Mouse (Mus musculus) neural tube, embryonic 13.5 days (tissue): Measurements from ENCODE around the gene Kdm4c. TPM values are rescaled to one million over a fixed set of nuclear protein-coding genes. Genes with fewer than 3 reads are reported as not detected.

Experiments
- ATAC-seq: fragments of 200-750 bp; cut with Nextera tagmentation; 2 replicates; pipeline ENCODE4 v1.8.0; 2017; ENCODE audit warnings: low read depth, mild to moderate bottlenecking, moderate TSS enrichment, moderate library complexity
- H3K27ac ChIP-seq: fragments of 300-500 bp; sonication (generic); replicated peaks from 2 replicates; pipeline ENCODE4 v1.5.1; 2015; ENCODE audit warnings: moderate library complexity, mild to moderate bottlenecking, inconsistent platforms
- H3K27me3 ChIP-seq: fragments of 300-500 bp; sonication (generic); 2 replicates; pipeline ENCODE4 v1.6.1; 2015; ENCODE audit warnings: mild to moderate bottlenecking, inconsistent platforms
- H3K36me3 ChIP-seq: fragments of 300-500 bp; sonication (generic); 2 replicates; pipeline ENCODE4 v1.6.1; 2015; ENCODE audit warnings: mild to moderate bottlenecking, inconsistent platforms
- H3K4me1 ChIP-seq: fragments of 300-500 bp; sonication (generic); replicated peaks from 2 replicates; pipeline ENCODE4 v1.6.1; 2015; ENCODE audit warnings: inconsistent platforms
- H3K4me2 ChIP-seq: fragments of 300-500 bp; sonication (generic); 2 replicates; pipeline ENCODE4 v1.6.1; 2015; ENCODE audit warnings: inconsistent platforms, mild to moderate bottlenecking, moderate library complexity
- H3K4me3 ChIP-seq: fragments of 300-500 bp; sonication (generic); 2 replicates; pipeline ENCODE4 v1.5.1; 2015; ENCODE audit warnings: mild to moderate bottlenecking, inconsistent platforms
- H3K9ac ChIP-seq: fragments of 300-500 bp; sonication (generic); 2 replicates; pipeline ENCODE4 v1.6.1; 2015; ENCODE audit warnings: moderate library complexity, mild to moderate bottlenecking, inconsistent platforms
- H3K9me3 ChIP-seq: fragments of 300-500 bp; sonication (generic); 2 replicates; pipeline ENCODE4 v1.6.1; 2016; ENCODE audit warnings: inconsistent platforms
- WGBS: fragments of 180-500 bp; shearing (Covaris S2); methylation state at CpG from one replicate; pipeline ENCODE4 v1.1.7; 2015; 5-methylcytosine and 5-hydroxymethylcytosine counted together
- polyA plus RNA-seq: library from polyadenylated mRNA; unstranded; fragments of >200 nt; fragmentation: Nextera tagmentation; extraction: Ambion mirVana; gene quantifications from 2 replicates; pipeline ENCODE4 v1.2.1, GENCODE M21; 2015

Kdm4c gene
- polyA plus RNA-seq, 1 experiment from 2014 or later, result 15.6 TPM

DNA sequence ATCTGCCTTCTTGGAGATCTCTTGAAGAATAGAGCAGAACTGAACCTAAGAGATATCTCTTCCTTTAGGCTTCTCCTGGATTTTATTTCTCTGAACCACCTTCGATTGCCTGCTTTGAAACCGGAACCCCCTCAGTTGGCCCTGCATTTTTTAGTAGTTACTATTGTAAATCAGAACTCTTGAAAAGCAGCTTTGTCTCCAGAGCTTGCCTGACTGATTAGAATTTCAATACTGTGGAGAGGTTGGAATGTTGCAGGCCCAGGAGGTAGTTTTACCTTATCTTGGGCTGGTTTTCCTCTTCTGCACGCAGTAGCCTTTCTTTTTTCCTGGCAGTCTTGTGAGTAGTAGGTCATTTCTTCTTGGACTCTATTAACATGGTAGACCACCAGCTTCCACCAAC, 17.0 kb downstream of the Kdm4c start:
- peaks cover 15% of the 10 kb centered on the region for H3K4me1 ChIP-seq
- no peak overlapping the region for H3K4me3 ChIP-seq
- no peak overlapping the region for H3K9ac ChIP-seq
- whole genome bisulfite sequencing, result 12% methylated on average over 3 of the region's 3 CpGs
- no peaks in the 10 kb centered on the region for H3K27me3 ChIP-seq
- no peaks in the 10 kb centered on the region for H3K9me3 ChIP-seq
- no peak overlapping the region for H3K4me2 ChIP-seq
- H3K27ac ChIP-seq, result no peak overlapping the region
- ATAC-seq, result no peak
- H3K36me3 ChIP-seq, result peaks cover 8% of the 10 kb centered on the region

DNA sequence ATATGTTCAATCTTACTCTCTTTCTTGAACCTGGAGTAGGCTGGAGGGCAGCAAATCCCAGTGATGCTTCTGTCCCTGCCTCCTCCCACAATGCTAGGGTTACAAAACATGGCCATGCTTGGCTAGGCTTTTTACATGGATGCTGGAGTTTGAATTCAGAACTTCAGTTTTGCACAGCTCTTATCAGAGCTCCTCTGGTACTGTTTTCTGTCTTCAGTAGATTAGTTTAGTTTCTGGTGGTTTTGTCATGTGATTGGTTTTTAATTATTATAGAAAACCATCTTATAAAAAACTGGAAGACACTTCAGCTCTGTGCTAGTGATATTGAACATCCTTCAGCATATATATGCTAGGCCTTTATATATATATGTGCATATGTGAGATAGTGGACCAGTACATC, 19.6 kb downstream of the Kdm4c start:
- no peak overlapping the region for H3K27ac ChIP-seq
- ATAC-seq, result no peak
- H3K4me1 ChIP-seq, result peaks cover 6% of the 10 kb centered on the region; the same call in 1 of the 2 replicates
- peaks cover 14% of the 10 kb centered on the region for H3K36me3 ChIP-seq
- no peaks in the 10 kb centered on the region for H3K27me3 ChIP-seq
- no peak overlapping the region for H3K9ac ChIP-seq
- H3K4me2 ChIP-seq, result no peak overlapping the region
- H3K4me3 ChIP-seq, result no peak overlapping the region
- H3K9me3 ChIP-seq, result no peaks in the 10 kb centered on the region

DNA sequence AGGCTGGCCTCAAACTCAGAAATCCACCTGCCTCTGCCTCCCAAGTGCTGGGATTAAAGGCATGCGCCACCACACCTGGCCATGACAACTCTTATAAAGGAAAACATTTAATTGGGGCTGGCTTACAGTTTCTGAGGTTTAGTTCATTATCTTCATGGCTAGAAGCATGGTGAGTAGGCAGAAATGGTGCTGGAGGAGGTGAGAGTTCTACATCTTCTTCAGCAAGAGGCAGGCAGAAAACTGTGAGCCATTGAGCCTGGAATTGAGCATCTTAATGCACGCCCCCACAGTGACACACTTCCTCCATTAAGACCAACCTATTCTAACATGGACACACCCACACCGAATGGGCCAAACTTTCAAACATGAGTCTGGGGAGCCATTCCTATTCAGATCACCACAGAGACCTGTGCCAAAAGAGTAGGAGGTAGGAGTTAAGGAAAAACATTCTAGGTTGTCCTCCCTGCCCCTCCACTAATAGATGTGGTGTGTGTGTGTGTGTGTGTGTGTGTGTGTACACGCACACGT, 22.2 kb downstream of the Kdm4c start:
- 95% methylated on average over 5 of the region's 5 CpGs for WGBS
- no peak overlapping the region for H3K9ac ChIP-seq
- no peak for ATAC-seq

DNA sequence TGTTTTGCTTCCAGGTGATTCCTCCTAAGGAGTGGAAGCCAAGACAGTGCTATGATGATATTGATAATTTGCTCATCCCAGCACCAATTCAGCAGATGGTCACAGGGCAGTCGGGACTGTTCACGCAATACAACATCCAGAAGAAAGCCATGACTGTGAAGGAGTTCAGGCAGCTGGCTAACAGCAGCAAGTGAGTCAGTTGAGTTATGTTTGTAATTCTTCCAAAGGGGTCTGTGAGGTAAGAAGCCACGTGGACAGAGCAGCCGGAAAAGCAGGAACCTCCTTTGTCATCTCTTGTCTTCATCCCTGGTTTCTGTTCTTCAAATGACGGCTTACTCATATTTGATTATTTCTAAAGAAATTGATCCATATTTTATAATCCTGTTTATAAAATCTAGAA, 28.9 kb downstream of the Kdm4c start:
- Histone ChIP-seq H3K27me3 (no peaks in the 10 kb centered on the region), H3K4me2 (no peak overlapping the region), H3K9me3 (no peaks in the 10 kb centered on the region), H3K4me1 (no peaks in the 10 kb centered on the region), H3K27ac (no peak overlapping the region), H3K4me3 (no peak overlapping the region), H3K36me3 (peaks cover 12% of the 10 kb centered on the region), H3K9ac (no peak overlapping the region)
- 87% methylated on average over 5 of the region's 5 CpGs for WGBS
- no peak for ATAC-seq

More for the DNA sequence above, 22.2 kb downstream of the Kdm4c start:
- Histone ChIP-seq H3K36me3 (peaks cover 14% of the 10 kb centered on the region), H3K9me3 (no peaks in the 10 kb centered on the region), H3K4me3 (no peak overlapping the region), H3K27ac (no peak overlapping the region), H3K27me3 (no peaks in the 10 kb centered on the region), H3K4me2 (no peak overlapping the region), H3K4me1 (0 out of 2 replicates have a peak, but pooled peaks cover under 1% of the 10 kb centered on the region)

DNA sequence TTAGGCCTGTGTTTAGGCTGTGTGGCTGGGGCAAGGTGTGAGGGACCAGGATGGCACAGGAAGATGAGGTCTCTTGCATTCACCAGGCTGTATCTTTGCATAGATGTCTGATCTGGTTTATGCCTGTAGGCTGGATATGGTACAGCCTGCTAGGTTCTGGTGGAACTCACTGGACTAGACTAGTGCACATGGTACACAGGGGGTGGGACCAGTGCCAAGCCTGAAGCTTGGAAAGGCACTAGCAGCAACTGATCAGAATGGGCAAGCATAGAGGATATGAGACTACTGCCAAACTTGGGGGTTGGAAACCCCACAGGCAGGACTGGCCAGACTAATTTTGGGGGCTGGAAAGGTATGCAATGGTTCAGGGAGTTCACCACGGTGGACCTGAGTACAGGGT, 35.2 kb downstream of the Kdm4c start:
- H3K4me1 ChIP-seq, result no peaks in the 10 kb centered on the region
- H3K9me3 ChIP-seq, result no peaks in the 10 kb centered on the region
- no peak overlapping the region for H3K27ac ChIP-seq
- no peaks in the 10 kb centered on the region for H3K27me3 ChIP-seq
- ATAC-seq, result no peak; the same call in 1 of the 2 replicates
- no peak overlapping the region for H3K9ac ChIP-seq
- 86% methylated on average over 1 of the region's 1 CpGs for WGBS
- no peak overlapping the region for H3K4me2 ChIP-seq
- peaks cover 9% of the 10 kb centered on the region for H3K36me3 ChIP-seq
- H3K4me3 ChIP-seq, result no peak overlapping the region

DNA sequence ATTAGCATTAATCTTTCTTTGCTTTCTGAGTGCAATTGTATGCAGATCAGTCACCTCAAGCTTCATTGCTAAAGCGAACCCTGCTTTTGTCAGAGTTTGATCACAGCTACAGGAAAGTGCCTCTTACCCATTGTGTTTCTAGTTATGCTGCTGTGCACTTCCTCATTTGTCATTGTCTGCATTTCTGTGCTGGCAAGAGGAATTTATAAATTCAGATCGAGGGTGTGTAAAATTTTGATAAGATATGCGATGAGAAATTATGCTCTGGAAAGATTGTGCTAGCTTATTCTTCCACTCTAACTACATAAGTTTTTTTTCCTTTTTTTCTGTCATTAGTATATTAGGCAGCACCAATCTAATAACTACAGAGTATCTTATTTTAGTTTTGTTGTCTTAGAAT, 37.9 kb downstream of the Kdm4c start:
- H3K27me3 ChIP-seq, result no peaks in the 10 kb centered on the region
- H3K4me2 ChIP-seq, result no peak overlapping the region
- H3K4me3 ChIP-seq, result no peak overlapping the region
- H3K36me3 ChIP-seq, result peaks cover 12% of the 10 kb centered on the region
- no peaks in the 10 kb centered on the region for H3K9me3 ChIP-seq
- no peak for ATAC-seq
- no peaks in the 10 kb centered on the region for H3K4me1 ChIP-seq
- 78% methylated on average over 3 of the region's 3 CpGs for WGBS
- no peak overlapping the region for H3K27ac ChIP-seq
- H3K9ac ChIP-seq, result no peak overlapping the region

DNA sequence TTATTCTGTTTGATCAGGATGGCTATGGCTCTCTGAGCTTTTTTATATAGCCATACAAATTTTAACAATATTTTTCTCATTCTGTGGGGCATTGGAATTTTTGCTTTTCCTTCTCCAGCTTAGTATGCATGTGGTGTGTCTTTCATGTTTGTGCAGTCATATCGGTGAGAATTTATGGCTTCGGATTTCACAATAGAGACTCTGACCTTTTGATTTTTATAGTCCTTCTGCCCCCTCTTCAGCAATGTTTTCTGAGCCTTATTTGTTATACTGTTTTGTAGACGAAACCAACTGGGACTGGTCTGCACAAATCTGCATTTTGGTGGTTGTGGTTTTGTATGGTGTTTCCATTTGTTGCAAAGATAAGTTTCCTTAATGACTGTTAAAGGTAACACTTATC, 45.6 kb downstream of the Kdm4c start:
- H3K27ac ChIP-seq, result no peak overlapping the region
- 84% methylated on average over 3 of the region's 3 CpGs for WGBS
- no peaks in the 10 kb centered on the region for H3K4me1 ChIP-seq
- no peaks in the 10 kb centered on the region for H3K9me3 ChIP-seq
- no peaks in the 10 kb centered on the region for H3K27me3 ChIP-seq
- H3K9ac ChIP-seq, result no peak overlapping the region
- no peak for ATAC-seq
- no peak overlapping the region for H3K4me3 ChIP-seq
- H3K4me2 ChIP-seq, result no peak overlapping the region
- H3K36me3 ChIP-seq, result peaks cover 10% of the 10 kb centered on the region; the same call in 1 of the 2 replicates

DNA sequence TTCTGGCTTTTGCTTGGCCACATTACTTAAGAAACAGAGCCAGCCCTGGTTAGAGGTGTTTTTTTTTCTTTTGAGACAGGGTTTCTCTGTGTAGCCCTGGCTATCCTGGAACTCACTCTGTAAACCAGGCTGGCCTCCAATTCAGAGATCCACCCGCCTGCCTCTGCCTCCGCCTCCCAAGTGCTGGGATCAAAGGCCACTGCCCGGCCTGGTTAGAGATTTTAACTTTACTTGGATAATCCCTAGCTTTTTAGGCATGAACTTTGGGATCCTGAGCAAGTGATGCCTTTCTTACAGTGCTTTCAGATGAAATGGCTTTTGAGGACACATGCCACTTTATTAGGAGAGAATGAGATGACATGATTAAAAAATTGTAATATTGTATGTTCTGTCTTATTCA, 52.4 kb downstream of the Kdm4c start:
- WGBS, result 83% methylated on average over 3 of the region's 3 CpGs
- no peaks in the 10 kb centered on the region for H3K4me1 ChIP-seq

DNA sequence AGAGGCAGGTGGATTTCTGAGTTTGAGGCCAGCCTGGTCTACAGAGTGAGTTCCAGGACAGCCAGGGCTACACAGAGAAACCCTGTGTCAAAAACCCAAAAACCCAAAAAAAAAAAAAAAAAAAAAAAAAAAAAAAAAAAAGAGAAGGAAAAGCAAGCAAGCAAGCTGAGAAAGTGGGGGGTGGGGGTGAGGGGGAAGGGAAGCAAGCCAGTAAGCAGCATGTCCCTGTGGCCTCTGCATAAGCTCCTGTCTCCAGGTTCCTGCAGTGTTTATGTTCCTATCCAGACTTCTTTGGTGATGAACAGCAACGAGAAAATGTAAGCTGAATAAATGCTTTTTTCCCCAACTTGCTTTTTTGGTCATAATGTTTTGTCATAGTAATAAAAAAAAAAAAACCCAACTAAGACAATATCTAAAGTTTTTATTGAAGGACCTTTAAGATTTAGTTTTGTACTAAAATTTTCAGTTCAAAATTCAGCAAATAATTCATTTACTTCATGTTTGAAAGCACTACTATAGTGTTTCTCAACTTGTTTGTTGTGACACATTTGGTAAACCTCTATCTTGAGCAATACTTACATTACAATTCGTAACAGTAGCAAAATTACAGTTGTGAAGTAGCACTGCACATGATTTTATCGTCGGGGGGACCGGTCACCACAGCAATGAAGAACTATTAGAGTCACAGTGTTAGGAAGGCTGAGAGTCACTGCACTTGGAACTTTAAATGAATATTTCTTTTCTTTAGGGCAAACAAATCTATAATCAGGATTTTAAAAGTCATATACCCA, 63.2 kb downstream of the Kdm4c start:
- H3K4me3 ChIP-seq, result no peak overlapping the region
- no peak for ATAC-seq
- no peaks in the 10 kb centered on the region for H3K27me3 ChIP-seq
- no peak overlapping the region for H3K4me2 ChIP-seq
- no peaks in the 10 kb centered on the region for H3K4me1 ChIP-seq
- H3K9ac ChIP-seq, result no peak overlapping the region
- no peaks in the 10 kb centered on the region for H3K36me3 ChIP-seq
- 89% methylated on average over 5 of the region's 5 CpGs for WGBS
- no peak overlapping the region for H3K27ac ChIP-seq
- no peaks in the 10 kb centered on the region for H3K9me3 ChIP-seq

More for the DNA sequence above, 52.4 kb downstream of the Kdm4c start:
- Histone ChIP-seq H3K4me2 (no peak overlapping the region), H3K36me3 (peaks cover 7% of the 10 kb centered on the region), H3K27me3 (no peaks in the 10 kb centered on the region), H3K4me3 (no peak overlapping the region), H3K27ac (no peak overlapping the region), H3K9me3 (no peaks in the 10 kb centered on the region), H3K9ac (no peak overlapping the region)
- ATAC-seq, result no peak

DNA sequence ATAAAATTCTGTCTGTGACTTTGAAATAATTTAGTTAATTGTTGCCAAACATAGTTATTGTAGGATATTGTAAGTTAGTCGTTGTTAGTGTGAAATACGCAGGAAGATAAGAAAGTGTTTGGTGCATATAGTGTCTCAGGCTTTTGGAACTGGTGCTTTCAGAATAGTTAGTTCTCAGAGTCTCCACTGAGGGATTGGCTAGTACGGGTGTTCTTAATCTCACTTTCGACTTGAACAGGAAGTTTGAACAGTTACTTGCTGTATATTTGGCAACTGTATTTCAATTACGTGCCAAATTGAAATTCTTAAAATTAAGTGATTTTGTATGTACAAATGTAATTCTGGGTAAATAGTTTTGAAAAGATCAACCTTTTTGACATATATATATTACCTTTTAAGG, 68.8 kb downstream of the Kdm4c start:
- H3K27me3 ChIP-seq, result no peaks in the 10 kb centered on the region
- H3K27ac ChIP-seq, result no peak overlapping the region
- no peak overlapping the region for H3K4me2 ChIP-seq
- H3K9ac ChIP-seq, result no peak overlapping the region
- no peak for ATAC-seq
- WGBS, result 94% methylated on average over 5 of the region's 5 CpGs
- H3K4me3 ChIP-seq, result no peak overlapping the region
- no peaks in the 10 kb centered on the region for H3K4me1 ChIP-seq
- peaks cover 16% of the 10 kb centered on the region for H3K36me3 ChIP-seq
- H3K9me3 ChIP-seq, result no peaks in the 10 kb centered on the region

DNA sequence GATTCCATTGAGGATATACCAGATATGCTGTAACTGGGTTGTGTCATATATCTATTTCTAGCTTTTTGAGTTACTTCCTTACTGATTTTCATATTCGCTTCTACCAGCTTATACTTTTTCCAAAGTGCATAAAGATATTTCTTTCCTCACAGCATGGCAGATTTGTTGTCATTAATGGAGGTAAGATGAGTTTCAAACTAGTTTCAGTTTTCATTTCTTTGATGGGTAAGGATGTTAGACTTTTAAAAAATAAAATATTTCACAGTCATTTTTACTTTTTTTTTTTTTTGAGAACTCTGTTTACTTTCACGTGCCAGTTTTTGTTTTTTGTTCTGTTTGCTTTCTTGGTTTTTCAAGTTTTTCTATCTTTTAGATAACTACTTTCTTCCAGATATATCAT, 70.6 kb downstream of the Kdm4c start:
- H3K27me3 ChIP-seq, result no peaks in the 10 kb centered on the region
- H3K27ac ChIP-seq, result no peak overlapping the region
- H3K9ac ChIP-seq, result no peak overlapping the region
- 96% methylated on average over 2 of the region's 2 CpGs for WGBS
- no peak for ATAC-seq
- peaks cover 27% of the 10 kb centered on the region for H3K36me3 ChIP-seq
- H3K4me3 ChIP-seq, result no peak overlapping the region
- no peaks in the 10 kb centered on the region for H3K4me1 ChIP-seq
- H3K4me2 ChIP-seq, result no peak overlapping the region
- H3K9me3 ChIP-seq, result no peaks in the 10 kb centered on the region

DNA sequence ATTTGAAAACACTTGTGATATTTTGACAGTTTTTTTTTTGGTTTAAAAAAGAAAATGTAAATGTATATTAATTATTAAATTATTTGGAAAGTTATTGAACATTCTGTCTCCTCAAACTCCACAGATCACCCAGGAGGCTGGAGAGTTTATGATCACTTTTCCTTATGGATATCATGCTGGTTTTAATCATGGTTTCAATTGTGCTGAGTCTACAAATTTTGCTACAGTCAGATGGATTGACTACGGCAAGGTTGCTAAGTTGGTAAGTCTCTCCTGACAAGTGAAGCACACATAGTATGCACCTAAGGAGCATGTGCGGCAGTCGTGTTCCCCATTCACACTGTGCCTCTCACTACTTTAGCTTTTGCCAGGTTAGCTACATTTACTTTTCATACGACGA, 73.1 kb downstream of the Kdm4c start:
- 93% methylated on average over 5 of the region's 5 CpGs for WGBS

DNA sequence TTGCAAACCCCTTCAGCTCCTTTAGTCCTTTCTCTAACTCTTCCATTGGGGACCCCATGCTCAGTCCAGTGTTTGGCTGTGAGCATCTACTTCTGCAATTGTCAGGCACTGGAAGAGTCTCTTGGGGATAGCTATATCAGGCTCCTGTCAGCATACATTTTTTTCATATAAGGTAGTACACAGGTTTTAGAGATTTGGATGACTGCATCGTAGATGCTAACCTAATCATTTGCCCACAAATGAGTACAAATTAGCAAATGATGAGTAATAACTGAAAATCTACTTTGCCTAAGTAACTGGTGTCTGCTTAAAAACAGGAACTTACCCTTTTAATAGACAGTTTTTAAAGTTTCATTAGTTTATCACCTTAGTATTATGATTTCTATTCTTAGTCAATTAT, 77.0 kb downstream of the Kdm4c start:
- 90% methylated on average over 1 of the region's 1 CpGs for WGBS
- H3K4me3 ChIP-seq, result no peak overlapping the region
- no peaks in the 10 kb centered on the region for H3K27me3 ChIP-seq
- H3K27ac ChIP-seq, result no peak overlapping the region
- no peak for ATAC-seq
- H3K4me2 ChIP-seq, result no peak overlapping the region
- no peaks in the 10 kb centered on the region for H3K4me1 ChIP-seq
- no peaks in the 10 kb centered on the region for H3K9me3 ChIP-seq
- peaks cover 17% of the 10 kb centered on the region for H3K36me3 ChIP-seq
- H3K9ac ChIP-seq, result no peak overlapping the region

More for the DNA sequence above, 73.1 kb downstream of the Kdm4c start:
- H3K4me1 ChIP-seq, result no peaks in the 10 kb centered on the region
- H3K4me3 ChIP-seq, result no peak overlapping the region
- H3K27me3 ChIP-seq, result no peaks in the 10 kb centered on the region
- no peak for ATAC-seq
- peaks cover 27% of the 10 kb centered on the region for H3K36me3 ChIP-seq
- H3K9ac ChIP-seq, result no peak overlapping the region
- no peak overlapping the region for H3K27ac ChIP-seq
- H3K4me2 ChIP-seq, result no peak overlapping the region
- no peaks in the 10 kb centered on the region for H3K9me3 ChIP-seq
